Mouse (Mus musculus) cerebellum, adult 8-10 months (tissue): ENCODE measurements around the gene Ipcef1.

Experiments used
- DNase-seq: peaks from one replicate; pipeline ENCODE4 v3.0.0; 2022

The Ipcef1 gene

GRCm38 (mm10) chr10:7052315-7053017 is at the start of gene Ipcef1:
Ipcef1 (minus strand) TSS chr10:7052478.
- DNase-seq = no peak

GRCm38 (mm10) chr10:7077971-7078370 is 25.7 kb upstream of the Ipcef1 start:
- DNase-seq = no peak

- peak; percentile 81 for DNase-seq
These were observed 25.1 kb upstream of the Ipcef1 start for GRCm38 (mm10) chr10:7077389-7077808.

GRCm38 (mm10) chr10:7076662-7077211 is 24.5 kb upstream of the Ipcef1 start:
- peak; percentile 66 for DNase-seq

GRCm38 (mm10) chr10:7076201-7076600 is 23.9 kb upstream of the Ipcef1 start:
- DNase-seq = peak; percentile 87

GRCm38 (mm10) chr10:7075661-7076060 is 23.4 kb upstream of the Ipcef1 start:
- peak; percentile 42 for DNase-seq

GRCm38 (mm10) chr10:7074231-7074630 is 22.0 kb upstream of the Ipcef1 start:
- no peak for DNase-seq

GRCm38 (mm10) chr10:7070924-7071323 is 18.6 kb upstream of the Ipcef1 start:
- DNase-seq = no peak

- DNase-seq = no peak
These were observed 18.0 kb upstream of the Ipcef1 start for GRCm38 (mm10) chr10:7070100-7070835.

- DNase-seq = no peak
These were observed 16.8 kb upstream of the Ipcef1 start for GRCm38 (mm10) chr10:7069090-7069489.

GRCm38 (mm10) chr10:7068608-7069007 is 16.3 kb upstream of the Ipcef1 start:
- DNase-seq = no peak

GRCm38 (mm10) chr10:7063752-7064457 is 11.6 kb upstream of the Ipcef1 start:
- no peak for DNase-seq

GRCm38 (mm10) chr10:7062993-7063392 is 10.7 kb upstream of the Ipcef1 start:
- DNase-seq = no peak

GRCm38 (mm10) chr10:7060326-7060725 is 8.0 kb upstream of the Ipcef1 start:
- no peak for DNase-seq

- DNase-seq = no peak
These were observed 5.3 kb upstream of the Ipcef1 start for GRCm38 (mm10) chr10:7057546-7057945.

- DNase-seq = no peak
These were observed 2.4 kb upstream of the Ipcef1 start for GRCm38 (mm10) chr10:7054560-7055205.

GRCm38 (mm10) chr10:7049901-7050300 is 2.4 kb downstream of the Ipcef1 start:
- no peak for DNase-seq

GRCm38 (mm10) chr10:7047919-7048291 is 4.4 kb downstream of the Ipcef1 start:
- no peak for DNase-seq

- DNase-seq = no peak
These were observed 4.9 kb downstream of the Ipcef1 start for GRCm38 (mm10) chr10:7047288-7047918.

GRCm38 (mm10) chr10:7043896-7044295 is 8.4 kb downstream of the Ipcef1 start:
- DNase-seq = no peak

GRCm38 (mm10) chr10:7041032-7041431 is 11.2 kb downstream of the Ipcef1 start:
- no peak for DNase-seq

GRCm38 (mm10) chr10:7037194-7037593 is 15.1 kb downstream of the Ipcef1 start:
- DNase-seq = no peak
